Comparison of ENCODE assay signal across 8 mouse cellular contexts in the genomic region with DNA sequence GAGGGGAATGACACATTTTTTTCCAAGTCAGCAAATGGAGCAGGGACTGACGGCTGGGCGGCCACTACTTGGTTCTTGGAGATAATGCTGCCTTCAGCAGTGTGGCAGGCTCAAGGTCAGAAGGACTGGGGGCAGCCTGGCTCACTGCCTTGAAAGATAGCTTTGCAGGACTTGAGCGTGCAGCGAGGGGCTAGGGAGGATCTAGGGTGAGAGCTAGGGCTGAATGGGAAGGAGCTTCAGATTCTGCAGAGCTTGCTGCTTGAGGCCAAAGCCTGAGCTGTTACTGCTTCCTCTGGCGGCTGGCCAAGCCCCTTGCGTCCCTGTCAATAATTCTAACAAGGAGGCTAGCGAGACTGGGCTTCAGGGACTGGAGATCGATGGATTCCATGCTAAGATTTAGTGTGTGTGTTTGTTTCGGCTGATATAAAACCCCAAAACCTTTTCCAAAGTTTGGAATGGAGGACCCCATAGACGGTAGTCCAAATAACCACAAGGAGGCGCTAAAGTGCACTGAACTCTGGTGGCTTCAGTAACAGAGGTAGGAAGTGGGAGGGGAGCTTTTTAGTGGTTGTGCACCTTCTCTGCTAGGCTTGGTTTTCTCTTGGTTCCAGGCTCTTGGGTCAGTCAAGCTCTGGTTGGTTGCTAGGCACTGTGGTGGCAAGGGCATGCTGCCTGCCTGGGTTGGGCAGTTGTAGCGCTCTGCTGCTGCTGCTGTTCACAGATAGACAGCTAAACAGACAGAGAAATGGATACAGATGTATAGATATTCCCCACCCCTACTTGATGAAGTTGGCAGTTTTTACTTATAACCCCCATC. TPM values are rescaled to one million over a fixed set of nuclear protein-coding genes. Genes with fewer than 3 reads are reported as not detected.
A peak's percentile ranks its signal among the peaks of the same experiment; 100 is the strongest.
DNase-seq lines count a peak whose midpoint lies in the region; ATAC-seq and TF ChIP-seq lines count a peak whose summit lies in the region.

No protein-coding gene starts in this region.

- peak; percentile 55 to 59 for DNase-seq in urinary bladder, adult 18-20 months (ENCODE audit: low spot score in 2 of 2)
- no peak for DNase-seq in urinary bladder, postnatal 10 days (ENCODE audit: low spot score)
- peak; percentile 76 for DNase-seq in embryo, embryonic 9.5 days (ENCODE audit: extremely low spot score)
- peak; percentile 99 for DNase-seq in heart, adult 11 months
- peak; percentile 80 for DNase-seq in limb, embryonic 11.5 days (ENCODE audit: low spot score)
- DNase-seq in spleen, adult 18-20 months = peak; percentile 55 to 56

- peak; percentile 93 for TF ChIP-seq CTCF in intestine, postnatal 0 days (IDR thresholded peaks at IDR 0.05; ENCODE audit: low read depth)

- H3K27me3 ChIP-seq in intestine, postnatal 0 days (replicated peaks; ENCODE audit: control insufficient read depth, insufficient read depth, low read length) = no peaks in the 10 kb centered on the region
- H3K27me3 ChIP-seq in limb, embryonic 11.5 days (ENCODE audit: control insufficient read depth, insufficient read depth, low read length) = no peaks in the 10 kb centered on the region
- H3K27me3 ChIP-seq in midbrain, embryonic 12.5 days = no peaks in the 10 kb centered on the region

- H3K27ac ChIP-seq in intestine, postnatal 0 days (ENCODE audit: low read depth, low read length) = peak overlapping the region; percentile 92
- H3K27ac ChIP-seq in limb, embryonic 11.5 days (replicated peaks; ENCODE audit: low read depth, low read length) = peak overlapping the region; percentile 100
- peak overlapping the region; percentile 98 for H3K27ac ChIP-seq in midbrain, embryonic 12.5 days (replicated peaks)

- peak overlapping the region; percentile 51; the same call in 1 of the 2 replicates for H3K9ac ChIP-seq in intestine, postnatal 0 days (ENCODE audit: low read depth, low read length)
- H3K9ac ChIP-seq in limb, embryonic 11.5 days (ENCODE audit: low read length) = peak overlapping the region; percentile 49
- H3K9ac ChIP-seq in midbrain, embryonic 12.5 days (replicated peaks) = peak overlapping the region; percentile 57; the same call in 1 of the 2 replicates

- no peaks in the 10 kb centered on the region for H3K9me3 ChIP-seq in intestine, postnatal 0 days (ENCODE audit: control insufficient read depth)
- H3K9me3 ChIP-seq in limb, embryonic 11.5 days (ENCODE audit: control insufficient read depth, low read length) = no peaks in the 10 kb centered on the region
- H3K9me3 ChIP-seq in midbrain, embryonic 12.5 days = no peaks in the 10 kb centered on the region

- 10% methylated on average over 12 of the region's 12 CpGs for WGBS in intestine, postnatal 0 days
- 20% methylated on average over 12 of the region's 12 CpGs for WGBS in limb, embryonic 11.5 days
- WGBS in midbrain, embryonic 12.5 days = 20% methylated on average over 12 of the region's 12 CpGs

- H3K36me3 ChIP-seq in intestine, postnatal 0 days (ENCODE audit: control insufficient read depth, insufficient read depth) = peaks cover 47% of the 10 kb centered on the region
- H3K36me3 ChIP-seq in limb, embryonic 11.5 days (ENCODE audit: control insufficient read depth, insufficient read depth, low read length) = peaks cover 24% of the 10 kb centered on the region
- peaks cover 61% of the 10 kb centered on the region for H3K36me3 ChIP-seq in midbrain, embryonic 12.5 days

- peak; percentile 66 for ATAC-seq in intestine, postnatal 0 days
- peak; percentile 28 for ATAC-seq in limb, embryonic 11.5 days (ENCODE audit: insufficient number of reproducible peaks, low FRiP score, low TSS enrichment, low read depth)
- peak; percentile 24; the same call in 1 of the 2 replicates for ATAC-seq in midbrain, embryonic 12.5 days (ENCODE audit: low FRiP score, low read depth)

- H3K4me3 ChIP-seq in intestine, postnatal 0 days (ENCODE audit: low read depth, low read length) = peak overlapping the region; percentile 29
- H3K4me3 ChIP-seq in limb, embryonic 11.5 days (ENCODE audit: low read depth, low read length) = no peak overlapping the region
- H3K4me3 ChIP-seq in midbrain, embryonic 12.5 days = no peak overlapping the region

- H3K4me1 ChIP-seq in intestine, postnatal 0 days (replicated peaks; ENCODE audit: control insufficient read depth, insufficient read depth, low read length) = peaks cover 22% of the 10 kb centered on the region
- H3K4me1 ChIP-seq in limb, embryonic 11.5 days (ENCODE audit: control insufficient read depth, insufficient read depth, low read length) = peaks cover 50% of the 10 kb centered on the region
- peaks cover 47% of the 10 kb centered on the region for H3K4me1 ChIP-seq in midbrain, embryonic 12.5 days

- peak overlapping the region; percentile 61 for H3K4me2 ChIP-seq in intestine, postnatal 0 days (replicated peaks; ENCODE audit: low read depth)
- H3K4me2 ChIP-seq in limb, embryonic 11.5 days (ENCODE audit: low read depth, severe bottlenecking) = peak overlapping the region; percentile 53
- H3K4me2 ChIP-seq in midbrain, embryonic 12.5 days (replicated peaks) = peak overlapping the region; percentile 44

RNA-seq across cellular contexts. Expression of gene Ptpa, which starts 25.1 kb away (rescaled TPM):
- 70.9 and 71.4 TPM in 2 replicates for polyA plus RNA-seq in intestine, postnatal 0 days (2015; fragmentation: Nextera tagmentation; extraction: Ambion mirVana)
- 74.4 and 83.3 TPM in 2 replicates for polyA plus RNA-seq in limb, embryonic 11.5 days (2014; fragmentation: Nextera tagmentation; extraction: Ambion mirVana)
- polyA plus RNA-seq in midbrain, embryonic 12.5 days (2016; fragmentation: Nextera tagmentation; extraction: Ambion mirVana) = 128 and 129 TPM in 2 replicates

RNA-seq across cellular contexts. Expression of gene Crat, which starts 25.3 kb away (rescaled TPM):
- 46.1 and 46.4 TPM in 2 replicates for polyA plus RNA-seq in intestine, postnatal 0 days (2015; fragmentation: Nextera tagmentation; extraction: Ambion mirVana)
- 25.6 and 27.9 TPM in 2 replicates for polyA plus RNA-seq in limb, embryonic 11.5 days (2014; fragmentation: Nextera tagmentation; extraction: Ambion mirVana)
- 20.4 and 22.6 TPM in 2 replicates for polyA plus RNA-seq in midbrain, embryonic 12.5 days (2016; fragmentation: Nextera tagmentation; extraction: Ambion mirVana)

RNA-seq across cellular contexts. Expression of gene Ier5l, which starts 33.1 kb away (rescaled TPM):
- polyA plus RNA-seq in intestine, postnatal 0 days (2015; fragmentation: Nextera tagmentation; extraction: Ambion mirVana) = 1.6 and 2.2 TPM in 2 replicates
- 7.1 and 9.7 TPM in 2 replicates for polyA plus RNA-seq in limb, embryonic 11.5 days (2014; fragmentation: Nextera tagmentation; extraction: Ambion mirVana)
- 2.7 and 3.4 TPM in 2 replicates for polyA plus RNA-seq in midbrain, embryonic 12.5 days (2016; fragmentation: Nextera tagmentation; extraction: Ambion mirVana)

RNA-seq across cellular contexts. Expression of gene Dolpp1, which starts 48.9 kb away (rescaled TPM):
- polyA plus RNA-seq in intestine, postnatal 0 days (2015; fragmentation: Nextera tagmentation; extraction: Ambion mirVana) = 39.5 and 41.5 TPM in 2 replicates
- 33.0 and 33.1 TPM in 2 replicates for polyA plus RNA-seq in limb, embryonic 11.5 days (2014; fragmentation: Nextera tagmentation; extraction: Ambion mirVana)
- 51.2 and 52.3 TPM in 2 replicates for polyA plus RNA-seq in midbrain, embryonic 12.5 days (2016; fragmentation: Nextera tagmentation; extraction: Ambion mirVana)
